Mouse (Mus musculus): ENCODE data around the gene Hs3st4. TPM values are rescaled to one million over a fixed set of nuclear protein-coding genes. Genes with fewer than 3 reads are reported as not detected.

Hs3st4 gene
- polyA plus RNA-seq, 1 experiment from 2014 or later: 0.06 TPM

DNA sequence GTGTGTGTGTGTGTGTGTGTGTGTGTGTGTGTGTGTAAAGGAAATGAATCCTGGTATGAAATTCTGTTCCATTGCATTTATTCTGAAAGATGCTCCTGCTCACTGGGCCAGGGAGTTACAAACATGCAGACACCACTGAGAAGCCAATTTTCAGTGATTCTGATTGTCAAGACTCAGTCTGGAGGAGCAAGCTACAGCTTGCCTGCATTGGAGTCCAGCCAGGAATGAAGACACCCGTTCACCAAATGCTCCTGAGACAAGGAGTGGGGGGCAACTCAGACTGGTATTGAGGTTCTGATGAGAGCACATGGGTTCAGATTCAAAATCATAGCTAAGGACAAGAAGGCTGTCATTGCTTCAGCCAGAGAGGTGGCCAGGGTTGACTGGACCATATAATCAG, 66.3 kb downstream of the Hs3st4 start:
- Histone ChIP-seq H3K9me3 (ENCODE audit: control insufficient read depth, low read length) (no peaks in the 10 kb centered on the region), H3K4me2 (replicated peaks; ENCODE audit: low read depth) (no peak overlapping the region), H3K4me1 (replicated peaks; ENCODE audit: control insufficient read depth, insufficient read depth) (no peaks in the 10 kb centered on the region), H3K27ac (replicated peaks) (no peak overlapping the region), H3K9ac (ENCODE audit: low read length) (no peak overlapping the region), H3K36me3 (ENCODE audit: control insufficient read depth, insufficient read depth, low read length) (no peaks in the 10 kb centered on the region), H3K4me3 (ENCODE audit: low read depth, low read length) (no peak overlapping the region), H3K27me3 (ENCODE audit: control insufficient read depth, insufficient read depth, low read length) (no peaks in the 10 kb centered on the region)
- WGBS: 62% methylated on average over 1 of the region's 1 CpGs
- ATAC-seq (ENCODE audit: low FRiP score, low TSS enrichment): no peak
- TF ChIP-seq EP300 (optimal IDR thresholded peaks at IDR 0.05) (no peak), CTCF (IDR thresholded peaks at IDR 0.05; ENCODE audit: low read depth) (no peak)
- no peak for DNase-seq (ENCODE audit: low spot score)

GRCm38 (mm10) chr7:124050421-124050820, 67.8 kb downstream of the Hs3st4 start:
- H3K4me3 ChIP-seq (ENCODE audit: low read depth, low read length): no peak overlapping the region
- no peaks in the 10 kb centered on the region for H3K9me3 ChIP-seq (ENCODE audit: control insufficient read depth, low read length)
- no peaks in the 10 kb centered on the region for H3K4me1 ChIP-seq (replicated peaks; ENCODE audit: control insufficient read depth, insufficient read depth)
- no peaks in the 10 kb centered on the region for H3K36me3 ChIP-seq (ENCODE audit: control insufficient read depth, insufficient read depth, low read length)
- ATAC-seq (ENCODE audit: low FRiP score, low TSS enrichment) (no peak), DNase-seq (ENCODE audit: low spot score) (no peak)
- H3K27ac ChIP-seq (replicated peaks): no peak overlapping the region
- no peak overlapping the region for H3K9ac ChIP-seq (ENCODE audit: low read length)
- H3K27me3 ChIP-seq (ENCODE audit: control insufficient read depth, insufficient read depth, low read length): no peaks in the 10 kb centered on the region
- TF ChIP-seq EP300 (optimal IDR thresholded peaks at IDR 0.05): no peak
- TF ChIP-seq CTCF (IDR thresholded peaks at IDR 0.05; ENCODE audit: low read depth): no peak
- 67% methylated on average over 5 of the region's 5 CpGs for WGBS
- no peak overlapping the region for H3K4me2 ChIP-seq (replicated peaks; ENCODE audit: low read depth)

- Histone ChIP-seq H3K36me3 (ENCODE audit: control insufficient read depth, insufficient read depth, low read length) (no peaks in the 10 kb centered on the region), H3K27me3 (ENCODE audit: control insufficient read depth, insufficient read depth, low read length) (no peaks in the 10 kb centered on the region), H3K4me1 (replicated peaks; ENCODE audit: control insufficient read depth, insufficient read depth) (no peaks in the 10 kb centered on the region), H3K4me3 (ENCODE audit: low read depth, low read length) (no peak overlapping the region), H3K9ac (ENCODE audit: low read length) (no peak overlapping the region), H3K9me3 (ENCODE audit: control insufficient read depth, low read length) (no peaks in the 10 kb centered on the region), H3K27ac (replicated peaks) (no peak overlapping the region), H3K4me2 (replicated peaks; ENCODE audit: low read depth) (no peak overlapping the region)
- ATAC-seq (ENCODE audit: low FRiP score, low TSS enrichment) (no peak), DNase-seq (ENCODE audit: low spot score) (no peak)
- TF ChIP-seq CTCF (IDR thresholded peaks at IDR 0.05; ENCODE audit: low read depth) (no peak), EP300 (optimal IDR thresholded peaks at IDR 0.05) (no peak)
- 53% methylated on average over 1 of the region's 1 CpGs for WGBS
Measured at GRCm38 (mm10) chr7:124083741-124084140, 101.1 kb downstream of the Hs3st4 start.

- no peaks in the 10 kb centered on the region for H3K36me3 ChIP-seq (ENCODE audit: control insufficient read depth, insufficient read depth, low read length)
- 5% methylated on average over 2 of the region's 2 CpGs for WGBS
- H3K4me2 ChIP-seq (replicated peaks; ENCODE audit: low read depth): no peak overlapping the region
- no peak for ATAC-seq (ENCODE audit: low FRiP score, low TSS enrichment)
- no peaks in the 10 kb centered on the region for H3K9me3 ChIP-seq (ENCODE audit: control insufficient read depth, low read length)
- TF ChIP-seq CTCF (IDR thresholded peaks at IDR 0.05; ENCODE audit: low read depth) (peak; percentile 77), EP300 (optimal IDR thresholded peaks at IDR 0.05) (no peak)
- H3K4me1 ChIP-seq (replicated peaks; ENCODE audit: control insufficient read depth, insufficient read depth): no peaks in the 10 kb centered on the region
- no peak overlapping the region for H3K9ac ChIP-seq (ENCODE audit: low read length)
- no peaks in the 10 kb centered on the region for H3K27me3 ChIP-seq (ENCODE audit: control insufficient read depth, insufficient read depth, low read length)
- H3K4me3 ChIP-seq (ENCODE audit: low read depth, low read length): no peak overlapping the region
- H3K27ac ChIP-seq (replicated peaks): no peak overlapping the region
- DNase-seq (ENCODE audit: low spot score): no peak
Measured at GRCm38 (mm10) chr7:124129019-124129418, 146.3 kb downstream of the Hs3st4 start.

DNA sequence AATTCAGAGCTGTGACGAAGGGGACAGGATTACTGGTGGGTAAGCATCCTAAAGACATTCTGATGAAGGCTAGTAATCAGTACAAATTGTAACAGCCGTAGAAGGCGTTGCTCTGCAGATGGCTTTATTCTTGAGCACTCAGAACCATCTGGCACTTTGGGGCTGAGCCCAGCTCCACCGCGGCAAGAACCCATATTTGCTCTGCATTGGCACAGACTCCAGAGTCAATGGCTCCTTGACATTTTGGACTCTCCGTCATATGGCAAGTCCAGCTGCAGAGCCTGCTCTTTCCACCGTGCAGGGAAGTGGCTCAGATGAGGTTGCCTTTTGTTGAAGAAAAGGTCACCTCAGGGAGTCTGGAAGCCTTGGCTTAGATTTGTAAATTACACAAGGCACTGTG, 148.6 kb downstream of the Hs3st4 start:
- no peak overlapping the region for H3K4me3 ChIP-seq (ENCODE audit: low read depth, low read length)
- H3K9me3 ChIP-seq (ENCODE audit: control insufficient read depth, low read length): no peaks in the 10 kb centered on the region
- ATAC-seq (ENCODE audit: low FRiP score, low TSS enrichment) (no peak), DNase-seq (ENCODE audit: low spot score) (no peak)
- H3K36me3 ChIP-seq (ENCODE audit: control insufficient read depth, insufficient read depth, low read length): no peaks in the 10 kb centered on the region
- no peaks in the 10 kb centered on the region for H3K27me3 ChIP-seq (ENCODE audit: control insufficient read depth, insufficient read depth, low read length)
- WGBS: 51% methylated on average over 7 of the region's 7 CpGs
- H3K9ac ChIP-seq (ENCODE audit: low read length): no peak overlapping the region
- no peak for TF ChIP-seq CTCF (IDR thresholded peaks at IDR 0.05; ENCODE audit: low read depth)
- no peak for TF ChIP-seq EP300 (optimal IDR thresholded peaks at IDR 0.05)
- no peaks in the 10 kb centered on the region for H3K4me1 ChIP-seq (replicated peaks; ENCODE audit: control insufficient read depth, insufficient read depth)
- no peak overlapping the region for H3K27ac ChIP-seq (replicated peaks)
- H3K4me2 ChIP-seq (replicated peaks; ENCODE audit: low read depth): no peak overlapping the region

- DNase-seq (ENCODE audit: low spot score) (no peak), ATAC-seq (ENCODE audit: low FRiP score, low TSS enrichment) (no peak)
- H3K9me3 ChIP-seq (ENCODE audit: control insufficient read depth, low read length): no peaks in the 10 kb centered on the region
- H3K27ac ChIP-seq (replicated peaks): no peak overlapping the region
- H3K36me3 ChIP-seq (ENCODE audit: control insufficient read depth, insufficient read depth, low read length): no peaks in the 10 kb centered on the region
- H3K9ac ChIP-seq (ENCODE audit: low read length): no peak overlapping the region
- no peaks in the 10 kb centered on the region for H3K4me1 ChIP-seq (replicated peaks; ENCODE audit: control insufficient read depth, insufficient read depth)
- WGBS: 78% methylated on average over 5 of the region's 5 CpGs
- H3K4me3 ChIP-seq (ENCODE audit: low read depth, low read length): no peak overlapping the region
- no peaks in the 10 kb centered on the region for H3K27me3 ChIP-seq (ENCODE audit: control insufficient read depth, insufficient read depth, low read length)
- H3K4me2 ChIP-seq (replicated peaks; ENCODE audit: low read depth): no peak overlapping the region
- no peak for TF ChIP-seq CTCF (IDR thresholded peaks at IDR 0.05; ENCODE audit: low read depth)
- TF ChIP-seq EP300 (optimal IDR thresholded peaks at IDR 0.05): no peak
Measured at GRCm38 (mm10) chr7:124136133-124136532, 153.5 kb downstream of the Hs3st4 start.
